Mouse (Mus musculus): ENCODE data around the gene Ripply1.
A peak's percentile ranks its signal among the peaks of the same experiment; 100 is the strongest.
"Not testable (repeated sequence)": the region's sequence is repeated elsewhere in the genome, so short reads cannot be mapped to it uniquely, and the experiment has no call there.

The Ripply1 gene

GRCm38 (mm10) chrX:139779401-139779800 is 2.8 kb downstream of the Ripply1 start:
- peak; percentile 33 for DNase-seq

GRCm38 (mm10) chrX:139778886-139779285 is 3.3 kb downstream of the Ripply1 start:
- no peak for DNase-seq

DNA sequence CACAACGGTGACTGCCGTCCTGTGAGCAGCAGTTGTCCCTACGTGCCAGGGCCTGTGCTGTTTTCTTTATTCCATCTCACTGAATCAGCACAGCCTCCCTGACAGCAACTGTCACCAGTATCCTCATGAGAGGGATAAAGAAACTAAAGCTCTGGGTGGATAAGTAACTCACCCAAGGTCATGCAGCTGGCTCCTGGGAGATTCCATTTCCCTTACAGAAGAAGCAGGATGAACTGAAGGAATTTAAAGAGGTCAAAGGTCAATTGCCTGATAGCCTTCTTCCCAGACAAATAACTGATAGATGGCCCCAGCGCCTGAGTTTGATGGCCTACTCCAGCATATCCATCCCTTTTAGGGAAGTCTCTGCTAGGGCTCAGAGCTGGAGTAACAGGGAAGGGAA is 4.8 kb downstream of the Ripply1 start:
- DNase-seq, result no peak

- DNase-seq, result no peak
Observed at GRCm38 (mm10) chrX:139775084-139775612, 7.0 kb downstream of the Ripply1 start.

DNA sequence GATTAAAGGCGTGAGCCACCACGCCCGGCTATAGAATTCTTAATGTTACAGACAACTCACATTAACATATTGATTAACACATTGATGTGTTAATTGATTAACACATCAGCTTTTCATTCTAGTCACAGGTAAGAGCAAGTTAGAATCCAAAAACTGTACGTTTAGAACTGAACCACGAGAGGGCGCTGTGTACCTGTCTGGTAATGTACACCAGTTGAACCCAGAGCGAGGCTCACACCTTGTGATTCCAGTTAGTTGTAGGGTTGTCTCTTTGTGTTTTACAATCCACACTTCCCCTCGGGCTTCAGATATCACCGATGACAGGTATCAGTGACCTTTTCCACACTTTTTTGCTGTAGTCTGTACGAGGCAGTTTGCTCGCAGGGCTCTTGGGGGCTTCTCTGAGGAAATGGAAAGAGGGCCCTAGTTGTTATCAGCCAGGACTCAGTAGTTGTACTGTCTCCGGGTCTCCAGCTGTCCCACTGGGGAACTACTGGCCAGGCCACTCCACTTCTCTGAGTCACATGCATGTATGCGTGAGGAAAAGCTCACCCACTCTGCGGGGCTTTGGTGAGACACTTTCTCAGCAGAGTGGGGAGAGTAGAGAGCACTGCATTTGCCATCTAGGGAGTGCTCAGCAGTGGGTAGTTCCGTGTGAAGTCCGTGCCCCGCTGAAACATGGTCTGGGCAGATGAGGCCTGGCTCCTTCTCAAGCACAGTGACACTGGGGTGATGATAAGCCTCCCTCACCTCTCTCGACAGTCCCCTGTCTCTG is 7.7 kb downstream of the Ripply1 start:
- DNase-seq, result peak; percentile 59

GRCm38 (mm10) chrX:139769975-139770637 is 12.0 kb downstream of the Ripply1 start:
- no peak for DNase-seq

DNA sequence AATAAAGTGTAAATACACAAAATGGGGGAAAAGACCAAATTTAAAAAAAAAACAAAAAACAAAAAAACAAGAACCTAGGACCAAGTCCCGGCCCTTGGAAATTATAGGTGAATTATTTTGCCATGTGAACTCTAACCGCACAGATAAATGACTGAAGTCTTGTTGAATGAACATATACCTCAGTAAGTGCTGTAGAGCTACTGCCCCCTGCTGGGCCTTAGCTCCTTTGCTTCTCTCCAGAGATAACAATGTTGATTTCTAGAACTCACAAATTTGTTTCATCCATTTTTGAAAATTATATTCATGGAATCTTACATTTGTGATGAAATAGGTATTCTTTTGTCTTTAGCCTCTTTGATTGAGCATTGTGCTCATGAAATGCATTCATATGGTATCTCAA is 19.6 kb downstream of the Ripply1 start:
- DNase-seq, result no peak

- DNase-seq, result not testable (repeated sequence)
Observed at GRCm38 (mm10) chrX:139758634-139759033, 23.5 kb downstream of the Ripply1 start.

- DNase-seq, result peak; percentile 54
Observed at GRCm38 (mm10) chrX:139751855-139752254, 30.3 kb downstream of the Ripply1 start.

DNA sequence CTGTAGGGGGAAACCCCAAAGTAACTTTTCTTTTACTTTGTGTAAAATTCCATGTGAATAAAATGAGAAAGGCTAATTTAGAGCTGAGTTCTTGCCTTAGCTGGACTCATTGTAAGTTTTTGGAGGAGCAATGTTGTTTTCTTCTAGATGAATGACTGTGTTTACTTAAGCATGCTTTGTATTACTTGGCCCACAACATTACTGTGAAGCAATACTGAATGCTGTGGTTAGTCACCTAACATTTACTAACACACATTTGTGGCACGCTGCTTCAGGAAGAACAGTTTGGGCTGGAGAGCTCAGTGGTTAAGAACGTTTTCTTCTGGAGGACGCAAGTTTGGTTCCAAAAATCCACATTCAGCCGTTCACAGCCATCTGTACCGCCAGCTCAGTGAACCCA is 45.1 kb downstream of the Ripply1 start:
- no peak for DNase-seq

DNA sequence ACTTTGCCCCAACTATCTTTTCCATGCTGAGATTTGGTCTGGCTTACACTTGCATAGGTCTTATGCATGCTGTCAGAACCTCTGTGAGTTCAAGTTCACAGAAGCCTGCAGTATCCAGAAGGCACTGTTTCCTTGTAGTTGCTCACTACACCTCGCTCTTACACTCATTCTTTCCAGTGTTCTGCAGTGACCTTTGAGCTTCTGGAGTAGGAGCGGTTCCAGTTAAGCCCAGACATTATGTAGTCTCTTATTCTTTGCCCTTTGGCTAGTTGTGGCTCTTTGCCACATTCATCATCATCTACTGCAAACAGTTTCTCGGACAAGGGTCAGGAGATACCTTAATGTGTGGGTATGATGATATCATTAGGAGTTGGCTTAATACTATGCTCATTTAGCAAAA is 51.6 kb downstream of the Ripply1 start:
- no peak for DNase-seq

Data from lung, postnatal 10 days (tissue).